Mouse (Mus musculus) megakaryocyte progenitor cell, adult 5-6 weeks (primary cell): ENCODE measurements around the gene Gm20897. TPM values are rescaled to one million over a fixed set of nuclear protein-coding genes. Genes with fewer than 3 reads are reported as not detected.
"Not testable (repeated sequence)": the region's sequence is repeated elsewhere in the genome, so short reads cannot be mapped to it uniquely, and the experiment has no call there.

Experiments
- ATAC-seq: replicated peaks from 2 replicates; pipeline ENCODE4 v1.8.0; 2016; ENCODE audit warnings: mild to moderate bottlenecking, moderate TSS enrichment, inconsistent platforms; ENCODE audit not compliant: poor library complexity
- total RNA-seq, 2 experiments: library from RNA; stranded (forward) in 1 of 2; stranded (reverse) in 1 of 2; fragments of 157-497, 149-512 nt in 1 of 2; fragments of 200-1000 nt in 1 of 2; gene quantifications; 2 replicates each; pipeline versions ENCODE4 v1.2.3 to v1.2.4; 2015 to 2017

The Gm20897 gene
- total RNA-seq (2015): not detected in 2 replicates
- not detected in 2 replicates for total RNA-seq (2017)

GRCm38 (mm10) chrY:38502138-38502537 is at the start of gene Gm20897:
Gm20897 (minus strand) TSS chrY:38502238.
- not testable (repeated sequence) for ATAC-seq

Other genes starting within 250 kb of the Gm20897 start
- gene Gm21732, start 73.5 kb upstream of the Gm20897 start, total RNA-seq (2015): not detected in 2 replicates
- gene Gm21732, start 73.5 kb upstream of the Gm20897 start, total RNA-seq (2017): not detected in 2 replicates